Mouse (Mus musculus) ES-Bruce4 (cell line): ENCODE measurements around the gene Alg2. TPM values are rescaled to one million over a fixed set of nuclear protein-coding genes. Genes with fewer than 3 reads are reported as not detected.

Source experiments
- H3K27ac ChIP-seq: 2 replicates; pipeline ENCODE4 v1.5.1; 2012; ENCODE audit warnings: low read length, inconsistent platforms; ENCODE audit not compliant: insufficient read depth
- H3K27me3 ChIP-seq: 2 replicates; pipeline ENCODE4 v1.6.1; 2012; ENCODE audit warnings: mild to moderate bottlenecking, low read length, inconsistent platforms; ENCODE audit not compliant: control insufficient read depth, poor library complexity, insufficient read depth, severe bottlenecking
- H3K36me3 ChIP-seq: 2 replicates; pipeline ENCODE4 v1.6.1; 2012; ENCODE audit warnings: inconsistent platforms, mild to moderate bottlenecking, low read length, moderate library complexity; ENCODE audit not compliant: control insufficient read depth, poor library complexity, insufficient read depth, severe bottlenecking
- H3K4me1 ChIP-seq: one replicate; pipeline ENCODE4 v1.8.1; 2011; ENCODE audit warnings: low read length; ENCODE audit not compliant: control insufficient read depth, insufficient read depth
- H3K4me3 ChIP-seq: 2 replicates; pipeline ENCODE4 v1.5.1; 2011; ENCODE audit warnings: low read depth, mild to moderate bottlenecking, low read length
- H3K9ac ChIP-seq: 2 replicates; pipeline ENCODE4 v1.6.1; 2012; ENCODE audit warnings: low read depth, mild to moderate bottlenecking, inconsistent platforms; ENCODE audit not compliant: poor library complexity, severe bottlenecking
- H3K9me3 ChIP-seq: replicated peaks from 2 replicates; pipeline ENCODE4 v1.6.1; 2012; ENCODE audit warnings: mild to moderate bottlenecking, low read length, inconsistent platforms; ENCODE audit not compliant: control insufficient read depth, poor library complexity, insufficient read depth, severe bottlenecking
- CTCF ChIP-seq: IDR thresholded peaks from one replicate; pipeline ENCODE4 v1.8.1; 2011; ENCODE audit warnings: low read depth, low read length
- EP300 ChIP-seq: IDR thresholded peaks from 2 replicates; pipeline ENCODE4 v1.6.1; 2011; ENCODE audit warnings: low read depth, low read length; ENCODE audit not compliant: insufficient read depth
- POLR2A ChIP-seq: IDR thresholded peaks from one replicate; pipeline ENCODE4 v1.8.1; 2011; ENCODE audit warnings: low read length; ENCODE audit not compliant: insufficient read depth
- polyA plus RNA-seq: library from polyadenylated mRNA; stranded (reverse); fragments of >200 nt; gene quantifications from 2 replicates; pipeline ENCODE4 v1.2.4, GENCODE M21; 2011; ENCODE audit warnings: low read depth; ENCODE audit not compliant: missing spikeins, insufficient read depth, insufficient read length

Gene Alg2
- polyA plus RNA-seq, 1 experiment = 14.1 TPM

DNA sequence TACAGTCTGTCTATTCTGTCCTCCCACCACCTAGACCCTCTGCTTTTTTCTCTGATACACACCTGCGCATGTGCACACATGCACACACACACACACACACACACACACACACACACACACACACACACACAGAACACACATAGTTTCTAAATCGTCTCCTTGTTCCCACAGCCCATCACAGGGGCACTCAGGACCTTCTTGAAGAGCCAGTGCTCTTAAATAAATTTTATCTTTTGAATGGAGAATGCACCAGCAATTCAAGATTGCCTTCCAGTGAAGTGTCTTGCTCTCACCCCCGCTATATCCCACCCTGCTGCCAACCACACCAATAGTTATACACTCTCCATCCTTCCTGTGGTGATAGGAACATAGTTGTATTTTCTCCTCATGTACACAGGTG lies 51.2 kb downstream of the Alg2 start:
- H3K4me1 ChIP-seq = no peaks in the 10 kb centered on the region
- no peaks in the 10 kb centered on the region for H3K9me3 ChIP-seq
- H3K4me3 ChIP-seq = no peak overlapping the region
- TF ChIP-seq CTCF (no peak), POLR2A (no peak), EP300 (no peak)
- H3K27me3 ChIP-seq = no peaks in the 10 kb centered on the region
- H3K9ac ChIP-seq = no peak overlapping the region
- no peak overlapping the region for H3K27ac ChIP-seq
- H3K36me3 ChIP-seq = no peaks in the 10 kb centered on the region

DNA sequence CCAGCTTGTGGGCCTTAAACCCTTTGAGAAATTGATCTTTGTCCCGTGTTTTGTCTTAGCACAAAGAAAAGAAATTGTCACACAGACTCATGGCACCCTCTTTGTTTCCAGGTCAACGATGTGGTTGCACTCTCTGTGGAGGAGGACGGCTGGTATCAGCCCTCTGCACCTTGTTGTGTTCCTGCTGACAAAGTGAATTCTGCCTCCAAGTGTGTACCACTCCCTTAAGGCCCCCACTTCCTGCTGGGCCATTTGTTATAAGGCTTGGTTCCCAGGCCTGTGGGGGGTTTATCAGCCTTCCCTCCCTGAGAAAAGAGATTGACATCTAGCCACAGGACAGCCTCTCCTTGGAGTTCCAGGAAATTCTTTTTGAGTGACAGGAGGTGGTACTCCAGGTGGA lies 51.9 kb downstream of the Alg2 start:
- Histone ChIP-seq H3K9me3 (no peaks in the 10 kb centered on the region), H3K4me1 (no peaks in the 10 kb centered on the region), H3K27me3 (no peaks in the 10 kb centered on the region), H3K27ac (no peak overlapping the region), H3K4me3 (no peak overlapping the region), H3K9ac (no peak overlapping the region), H3K36me3 (no peaks in the 10 kb centered on the region)
- TF ChIP-seq EP300 = no peak
- TF ChIP-seq CTCF = no peak
- no peak for TF ChIP-seq POLR2A

DNA sequence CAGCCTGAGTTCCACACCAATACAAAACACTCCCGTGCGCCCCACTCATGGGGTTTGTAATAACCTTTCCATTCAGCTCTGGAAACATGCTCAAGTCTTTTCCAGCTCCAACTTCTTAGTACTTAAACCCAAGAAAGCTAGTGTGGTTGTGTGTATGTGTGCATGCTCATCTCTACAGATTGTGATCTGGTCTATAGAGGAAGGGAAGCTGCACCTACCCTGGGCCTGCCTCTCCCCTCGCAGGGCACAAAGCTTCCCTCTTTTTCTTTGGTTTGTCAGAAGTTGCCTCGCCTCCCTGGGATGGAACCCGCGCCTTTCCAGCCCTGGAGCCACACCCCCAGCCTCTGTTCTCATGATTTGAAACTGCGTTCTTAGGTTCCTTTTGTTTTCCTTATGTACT lies 53.9 kb downstream of the Alg2 start:
- H3K27me3 ChIP-seq = no peaks in the 10 kb centered on the region
- TF ChIP-seq EP300 (no peak), CTCF (no peak), POLR2A (no peak)
- no peak overlapping the region for H3K27ac ChIP-seq
- H3K36me3 ChIP-seq = no peaks in the 10 kb centered on the region
- H3K4me3 ChIP-seq = no peak overlapping the region
- H3K4me1 ChIP-seq = no peaks in the 10 kb centered on the region
- H3K9me3 ChIP-seq = no peaks in the 10 kb centered on the region
- no peak overlapping the region for H3K9ac ChIP-seq

DNA sequence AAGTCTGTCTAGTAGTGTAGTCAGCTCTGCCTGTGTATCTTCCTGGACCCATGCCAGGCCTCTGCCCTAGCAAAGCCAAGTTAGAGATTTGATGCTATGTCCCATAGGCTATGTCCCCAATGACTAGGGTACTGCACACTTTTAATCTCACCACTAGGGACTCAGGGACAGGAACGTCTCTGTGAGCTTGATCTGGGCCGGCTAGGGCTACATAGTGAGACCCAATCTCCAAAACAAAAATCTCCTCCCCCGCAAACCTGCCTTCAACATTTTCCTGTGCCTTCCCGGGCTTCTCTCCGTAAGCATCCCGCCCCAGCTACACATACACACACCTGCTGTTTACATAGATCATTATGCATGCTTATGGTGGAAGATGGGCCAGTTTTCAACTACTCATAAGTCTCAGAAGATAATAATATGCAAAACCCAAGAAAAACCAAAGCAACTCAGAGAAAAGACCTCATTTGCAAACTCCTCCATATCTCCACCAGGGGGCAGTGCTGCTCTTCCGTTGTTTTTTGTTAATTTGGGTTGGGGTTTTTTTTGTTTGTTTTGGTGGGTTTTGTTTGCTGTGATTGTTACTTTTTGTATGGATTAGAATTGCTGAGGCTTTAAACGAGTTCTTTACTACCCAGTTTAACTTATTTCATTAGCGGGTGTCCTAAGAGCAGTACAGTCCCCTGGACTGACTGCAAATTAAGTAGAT lies 54.7 kb downstream of the Alg2 start:
- Histone ChIP-seq H3K4me3 (no peak overlapping the region), H3K27ac (no peak overlapping the region), H3K9ac (no peak overlapping the region), H3K27me3 (no peaks in the 10 kb centered on the region), H3K4me1 (no peaks in the 10 kb centered on the region), H3K9me3 (no peaks in the 10 kb centered on the region), H3K36me3 (no peaks in the 10 kb centered on the region)
- no peak for TF ChIP-seq POLR2A
- TF ChIP-seq CTCF = peak; percentile 31

DNA sequence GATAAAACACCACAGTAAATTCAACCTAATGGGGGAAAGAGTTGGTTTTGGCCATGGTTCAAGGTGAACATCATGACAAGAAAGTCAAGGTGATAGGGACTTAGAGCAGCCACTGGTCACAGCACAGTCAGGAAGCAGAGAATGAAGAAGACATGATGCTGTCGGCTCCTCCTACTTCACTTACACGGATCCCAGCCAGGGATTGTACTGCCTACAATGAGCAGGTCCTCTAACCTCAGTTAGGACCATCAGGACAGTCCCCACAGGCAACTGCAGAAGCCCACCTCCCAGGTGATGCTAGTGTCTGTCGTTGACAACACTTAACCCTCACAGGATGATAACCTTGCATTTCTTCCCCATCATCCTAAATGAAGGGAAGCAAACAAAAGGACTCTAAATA lies 56.3 kb downstream of the Alg2 start:
- Histone ChIP-seq H3K27ac (no peak overlapping the region), H3K9ac (no peak overlapping the region), H3K4me3 (no peak overlapping the region), H3K9me3 (no peaks in the 10 kb centered on the region), H3K36me3 (no peaks in the 10 kb centered on the region), H3K4me1 (no peaks in the 10 kb centered on the region), H3K27me3 (no peaks in the 10 kb centered on the region)
- no peak for TF ChIP-seq CTCF
- no peak for TF ChIP-seq EP300
- TF ChIP-seq POLR2A = no peak

Other genes with a start within 250 kb of the Alg2 start
- 19.5 and 20.7 TPM in 2 replicates for gene Tgfbr1, start 121.1 kb downstream of the Alg2 start, polyA plus RNA-seq
- 163 and 189 TPM in 2 replicates for gene Sec61b, start 325 bp upstream of the Alg2 start, polyA plus RNA-seq